Mouse (Mus musculus): ENCODE data around the gene Ranbp10.

- TF ChIP-seq CTCF (IDR thresholded peaks at IDR 0.05; ENCODE audit: low read depth) (0 out of 2 replicates have a peak, but pooled peaks have one; percentile 14), EP300 (IDR thresholded peaks at IDR 0.05; ENCODE audit: low read depth) (peak; percentile 33; the same call in 1 of the 2 replicates)
Observed at GRCm38 (mm10) chr8:105819659-105820058, 7.5 kb downstream of the Ranbp10 start.
